Mouse (Mus musculus): ENCODE measurements at regions not wholly inside any gene's neighbourhood (a gene's known extent, or its start where the extent isn't known, plus 50 kb on each side); places are given as distances from the start of the nearest gene placed in this dataset.
A peak's percentile ranks its signal among the peaks of the same experiment; 100 is the strongest.

DNA sequence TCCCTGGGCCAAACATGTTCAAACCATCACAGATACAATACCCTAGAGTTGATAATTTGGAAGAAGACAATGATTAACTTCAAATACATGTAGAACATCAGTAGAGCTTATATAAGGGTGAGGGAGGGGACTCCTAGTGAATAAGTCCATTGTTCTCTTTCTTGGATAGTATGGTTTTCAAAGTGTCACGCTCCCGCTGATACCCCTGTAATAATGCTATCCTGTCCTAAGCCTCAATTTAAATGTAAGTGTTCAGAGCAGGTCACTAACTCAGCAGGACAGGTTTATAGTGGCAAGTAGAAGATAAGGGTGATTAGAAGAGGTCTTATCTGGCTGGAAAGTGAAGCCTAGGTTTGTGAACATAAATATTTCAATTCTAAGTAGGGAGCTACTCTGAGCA lies 540.4 kb upstream of the Id4 start:
- no peak for DNase-seq (ENCODE audit: low spot score)

DNA sequence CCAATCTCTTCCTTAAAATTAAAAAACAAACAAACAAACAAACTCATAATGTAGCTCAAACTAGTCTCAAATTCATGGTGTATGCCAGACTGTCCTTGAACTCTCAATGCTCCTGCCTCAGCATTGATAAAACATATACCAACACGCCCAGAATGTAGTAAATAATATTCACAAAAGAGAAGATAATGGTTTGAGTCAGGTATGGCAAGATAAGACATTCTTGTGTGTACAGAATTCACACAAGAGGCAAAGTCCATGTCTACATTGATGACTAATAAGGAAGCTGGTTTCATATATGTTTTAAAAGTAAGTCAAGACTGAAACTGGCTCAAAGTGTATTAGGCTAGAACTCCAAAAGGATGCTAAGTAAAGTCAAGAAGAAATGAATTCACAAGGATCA lies 526.6 kb upstream of the Id4 start:
- no peak for DNase-seq (ENCODE audit: low spot score)

DNA sequence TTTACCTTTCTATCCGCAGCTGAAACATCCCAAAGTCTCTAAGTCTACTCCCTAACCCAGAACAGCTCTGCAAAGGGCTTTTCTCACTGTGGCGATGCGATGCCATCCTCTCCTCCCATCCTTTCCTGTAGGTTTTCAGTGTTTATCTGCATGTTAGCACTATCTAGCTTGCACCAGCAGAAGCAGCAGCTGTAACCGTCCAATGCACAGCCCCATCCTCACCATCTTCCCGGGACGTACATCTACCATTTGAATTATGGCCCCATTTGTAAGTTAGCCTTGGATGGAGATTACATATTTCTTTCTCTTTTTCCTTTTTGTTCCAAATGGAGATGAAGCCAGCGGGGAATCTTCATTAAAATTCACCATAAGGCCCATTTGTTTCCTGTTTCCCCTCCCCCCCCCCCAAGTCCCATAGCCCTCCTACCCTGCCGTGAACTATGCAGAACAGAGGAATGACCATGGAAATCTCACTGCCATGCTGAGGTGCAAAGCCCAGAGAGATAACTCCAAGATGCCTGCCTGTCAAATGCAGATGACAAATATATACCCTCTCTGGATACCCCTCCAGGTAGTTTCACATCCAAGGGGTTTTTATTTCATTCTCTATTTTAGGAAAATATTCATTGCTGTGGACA lies 525.5 kb upstream of the Id4 start:
- DNase-seq (ENCODE audit: low spot score): no peak

DNA sequence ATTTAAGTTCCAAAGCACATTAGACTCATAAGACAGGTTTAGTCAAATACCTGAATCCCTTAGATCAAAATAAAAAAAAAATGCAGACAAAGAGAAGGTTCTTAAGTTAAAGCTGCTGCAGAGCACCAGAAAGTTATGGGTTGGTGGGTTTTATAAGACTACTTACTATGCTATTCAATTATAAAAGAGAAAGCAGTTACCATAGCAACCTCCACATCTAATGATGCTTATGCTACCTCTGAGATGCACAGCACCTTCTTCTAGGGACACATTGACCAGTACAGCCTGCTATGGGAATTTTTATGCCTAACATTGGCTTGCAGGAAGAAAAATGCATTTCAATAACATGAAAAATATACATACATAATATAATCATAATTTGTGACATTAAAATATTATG lies 512.1 kb upstream of the Id4 start:
- no peak for DNase-seq (ENCODE audit: low spot score)

DNA sequence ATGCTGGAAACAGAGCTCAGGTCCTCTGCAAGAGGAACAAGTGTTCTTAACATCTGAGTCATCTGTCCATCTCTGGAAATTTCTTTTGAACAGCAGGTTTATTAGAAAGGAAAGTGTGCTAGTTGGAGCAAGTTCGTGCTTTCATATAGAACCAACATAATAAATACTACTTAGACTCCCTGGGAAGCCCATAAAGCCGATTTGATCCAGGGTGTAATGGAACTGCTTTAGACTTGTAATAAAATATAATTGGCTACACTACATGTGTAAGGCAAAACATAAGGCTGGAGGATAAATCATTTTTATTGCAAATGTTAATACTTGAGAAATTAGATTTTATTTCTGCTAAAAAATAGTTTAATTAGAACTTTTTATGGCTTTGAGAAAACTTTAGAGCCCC lies 510.0 kb upstream of the Id4 start:
- no peak for DNase-seq (ENCODE audit: low spot score)

DNA sequence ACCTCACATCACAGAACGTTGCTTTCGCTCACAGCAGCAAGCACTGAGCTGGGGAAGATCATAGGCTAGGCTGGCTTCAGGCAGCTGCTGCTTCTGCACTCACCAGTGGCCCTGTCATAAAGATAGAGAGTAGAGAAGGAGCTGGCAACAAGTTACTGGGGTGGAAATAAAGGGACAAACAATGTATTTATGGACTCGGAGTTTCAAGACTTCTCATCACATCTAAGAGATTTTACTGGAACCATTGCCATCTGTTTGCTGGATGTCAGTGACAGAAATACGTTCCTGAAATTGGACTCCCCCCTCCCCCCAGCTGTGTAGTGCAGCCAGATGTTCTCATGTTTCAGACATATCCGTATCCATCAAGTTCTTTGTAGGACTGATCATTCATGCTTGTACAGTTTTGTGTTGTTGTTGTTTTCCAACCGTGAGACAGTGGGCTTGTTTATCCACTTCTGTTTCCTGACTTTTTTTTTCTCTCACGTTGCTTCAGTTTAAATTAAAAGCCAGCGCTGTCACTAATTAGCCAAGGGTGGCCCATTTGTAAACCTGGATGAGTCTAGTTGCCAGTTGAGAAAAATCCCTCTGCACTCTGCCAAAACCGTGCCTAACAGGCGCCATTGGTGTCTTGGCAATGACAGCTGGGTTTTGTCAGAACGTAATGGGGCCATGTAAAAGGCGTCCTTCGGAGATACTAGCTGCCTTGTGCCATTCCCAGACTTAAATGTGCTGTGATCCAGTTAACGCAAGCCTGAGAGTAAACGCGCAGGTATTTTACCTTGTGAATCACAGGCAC lies 496.0 kb upstream of the Id4 start:
- no peak for DNase-seq (ENCODE audit: low spot score)

DNA sequence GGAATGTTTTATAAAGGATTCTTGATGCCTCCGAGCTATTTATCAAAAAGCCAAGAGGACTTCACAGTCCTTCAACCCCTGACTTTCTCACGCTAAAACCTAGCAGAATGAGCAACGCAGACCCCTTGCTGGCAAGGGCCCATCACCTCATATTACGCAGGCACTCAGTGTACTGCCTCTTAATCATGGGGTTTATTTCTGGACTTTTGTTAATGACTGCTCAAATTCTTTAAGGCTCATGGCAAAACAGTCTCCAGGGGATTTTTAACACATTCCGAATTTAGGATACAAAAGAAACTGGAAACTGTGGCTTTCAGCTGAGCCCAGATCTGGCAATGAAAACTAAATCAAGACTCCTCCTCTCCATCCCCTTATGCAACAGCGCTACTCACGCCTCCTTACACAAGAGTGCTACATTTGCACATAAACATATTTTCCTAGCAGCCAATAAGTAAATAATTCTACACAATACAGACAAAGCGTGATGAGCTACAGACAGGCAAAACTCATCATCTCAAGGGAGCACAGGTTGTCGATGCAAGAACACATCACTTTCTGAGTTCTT lies 492.0 kb upstream of the Id4 start:
- no peak for DNase-seq (ENCODE audit: low spot score)

DNA sequence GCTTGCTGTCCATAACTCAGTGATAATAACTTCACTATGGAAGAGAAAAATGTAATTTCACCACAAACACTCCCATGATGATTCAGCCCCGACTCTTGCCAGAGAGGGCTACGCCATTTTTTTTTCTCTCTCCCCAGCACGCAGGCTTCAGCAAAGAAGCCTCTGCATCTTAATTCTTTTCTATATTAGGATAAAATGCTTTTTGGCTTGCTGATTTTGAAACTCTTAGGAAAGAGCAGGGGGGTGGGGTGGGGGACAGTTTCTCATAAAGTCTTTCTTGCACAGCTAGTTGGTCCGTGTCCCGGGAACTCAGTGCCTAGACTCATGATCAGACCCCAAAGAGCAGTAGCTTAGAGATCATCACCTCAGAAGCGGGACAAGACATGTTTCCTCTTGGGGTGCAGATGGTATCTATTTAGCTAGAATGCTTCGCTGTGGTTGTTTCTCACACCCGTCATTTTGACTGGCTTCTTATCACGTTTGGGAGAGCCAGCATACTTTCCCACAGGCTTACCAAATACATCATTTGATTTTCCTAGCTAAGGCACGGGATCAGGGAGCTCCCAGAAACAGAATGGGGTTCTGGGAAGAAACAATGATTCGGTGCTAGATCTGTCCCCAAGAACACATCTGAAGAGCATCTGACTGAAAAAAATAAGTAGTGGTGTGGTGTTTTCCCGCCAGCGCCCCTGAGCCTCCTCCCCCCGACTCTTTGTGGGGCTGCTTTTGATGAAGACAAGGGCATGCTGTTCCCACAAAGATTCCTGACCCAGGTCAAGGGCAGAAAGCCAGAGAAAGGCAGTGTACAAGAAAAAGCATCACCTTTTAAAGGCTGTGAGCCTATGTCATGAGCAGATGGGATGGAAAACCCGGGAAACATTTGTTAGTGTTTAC lies 483.6 kb upstream of the Id4 start:
- DNase-seq (ENCODE audit: low spot score): peak; percentile 5

DNA sequence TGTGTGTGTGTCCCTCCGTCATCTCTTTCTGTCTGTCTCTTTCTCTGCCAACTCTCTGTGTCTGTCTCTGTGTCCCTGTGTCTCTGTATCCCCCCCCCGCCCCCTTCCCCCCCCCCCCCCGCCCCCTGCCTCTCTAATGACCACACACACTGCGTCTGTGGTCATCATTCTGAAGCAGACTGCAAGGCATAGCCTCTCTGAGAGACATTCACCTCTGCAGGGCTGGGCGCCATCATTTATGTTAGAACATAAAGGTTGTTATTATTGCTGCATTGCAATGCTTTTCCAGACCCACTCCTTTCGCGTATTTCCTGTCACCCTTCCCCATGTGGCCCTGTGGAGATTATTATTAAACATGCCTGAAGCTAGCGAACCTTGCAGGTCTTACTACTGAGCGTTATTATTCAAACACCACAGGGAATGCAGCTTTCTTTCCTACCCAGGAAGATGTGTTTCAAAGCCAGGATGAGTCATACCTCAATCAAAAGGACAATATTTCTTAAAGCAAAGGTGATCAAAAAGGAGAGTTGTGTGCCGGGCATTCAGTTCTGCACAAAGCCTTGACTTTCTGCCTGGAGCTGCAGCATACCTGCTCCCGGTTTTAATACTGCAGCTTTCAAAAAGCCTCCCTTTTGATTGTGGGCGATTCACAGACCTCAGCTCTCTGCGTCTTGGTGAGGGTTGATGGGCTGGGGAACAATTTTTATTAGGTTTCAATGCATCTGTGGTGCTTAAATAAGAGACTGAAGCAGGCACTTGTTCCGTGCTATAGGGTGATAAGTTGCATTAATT lies 482.6 kb upstream of the Id4 start:
- no peak for DNase-seq (ENCODE audit: low spot score)

DNA sequence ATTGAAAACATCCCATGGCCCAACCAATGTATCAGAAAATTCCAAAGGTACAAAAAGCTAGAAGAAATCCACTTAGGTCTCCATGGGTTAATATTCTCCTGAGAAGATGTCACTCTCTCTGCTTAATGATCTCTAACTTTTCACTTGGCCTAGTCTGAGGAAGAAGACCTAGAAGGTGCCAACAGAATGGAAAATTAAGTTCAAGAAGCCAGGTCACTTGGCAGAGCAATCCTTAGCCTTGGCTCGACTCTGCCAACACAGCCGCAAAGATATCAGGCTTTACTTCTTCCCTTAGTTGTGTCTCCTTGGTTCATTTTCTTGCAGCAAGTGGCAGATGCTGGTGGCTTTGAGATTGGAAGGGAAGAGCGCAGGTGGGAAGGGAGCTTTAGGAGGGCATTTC lies 476.6 kb upstream of the Id4 start:
- DNase-seq (ENCODE audit: low spot score): no peak

DNA sequence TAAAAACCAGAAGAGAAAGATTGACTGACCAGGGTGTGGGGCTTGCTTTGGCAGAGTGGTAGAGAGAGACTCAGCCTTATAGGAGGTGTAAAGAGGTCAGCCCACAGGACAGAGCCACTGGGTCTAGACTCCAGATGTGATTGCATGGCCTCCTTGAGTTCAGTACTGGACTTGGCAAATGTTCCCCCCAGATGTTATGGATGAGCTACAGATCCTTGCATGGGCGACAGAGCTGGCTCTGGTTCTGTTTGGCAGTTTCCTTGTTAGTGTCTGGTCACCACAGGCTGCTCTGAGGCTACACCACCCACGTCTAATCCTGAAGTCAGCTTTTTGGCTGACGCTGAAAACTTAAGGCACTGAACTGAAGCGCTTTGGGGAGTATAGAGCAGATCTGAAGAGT lies 463.2 kb upstream of the Id4 start:
- DNase-seq (ENCODE audit: low spot score): peak; percentile 5

DNA sequence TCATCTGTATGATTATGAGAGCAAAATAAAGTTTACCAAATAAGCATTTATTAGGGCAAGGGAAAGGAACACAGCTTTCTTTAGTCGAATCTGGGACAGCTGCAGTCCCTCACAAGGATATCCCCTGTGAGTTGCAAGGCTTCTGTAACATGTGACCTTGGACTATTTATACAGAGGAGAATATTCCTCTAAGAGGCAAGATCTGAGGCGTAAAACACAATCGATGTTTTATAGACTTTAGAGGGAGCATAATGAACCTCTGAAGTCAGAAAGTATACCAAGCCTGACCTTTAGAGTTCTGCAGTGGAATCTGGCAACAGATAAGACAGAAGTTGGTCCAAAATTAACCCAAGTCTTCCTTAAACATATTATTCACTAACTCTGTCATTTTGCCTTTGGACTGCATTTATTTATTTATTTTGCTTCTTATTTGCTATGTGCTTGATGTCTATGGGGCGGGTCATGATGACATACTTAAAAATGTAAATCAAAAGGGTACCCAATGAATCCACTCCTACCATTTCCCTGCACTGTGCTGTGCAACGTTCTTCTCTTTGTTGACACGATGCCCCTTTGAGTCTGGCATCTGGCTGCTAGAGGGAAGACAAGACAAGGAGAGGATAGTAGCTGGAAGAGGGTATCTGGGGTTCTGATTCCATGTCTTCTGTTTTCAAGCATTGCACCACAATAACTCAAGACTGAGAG lies 449.2 kb upstream of the Id4 start:
- DNase-seq (ENCODE audit: low spot score): no peak

DNA sequence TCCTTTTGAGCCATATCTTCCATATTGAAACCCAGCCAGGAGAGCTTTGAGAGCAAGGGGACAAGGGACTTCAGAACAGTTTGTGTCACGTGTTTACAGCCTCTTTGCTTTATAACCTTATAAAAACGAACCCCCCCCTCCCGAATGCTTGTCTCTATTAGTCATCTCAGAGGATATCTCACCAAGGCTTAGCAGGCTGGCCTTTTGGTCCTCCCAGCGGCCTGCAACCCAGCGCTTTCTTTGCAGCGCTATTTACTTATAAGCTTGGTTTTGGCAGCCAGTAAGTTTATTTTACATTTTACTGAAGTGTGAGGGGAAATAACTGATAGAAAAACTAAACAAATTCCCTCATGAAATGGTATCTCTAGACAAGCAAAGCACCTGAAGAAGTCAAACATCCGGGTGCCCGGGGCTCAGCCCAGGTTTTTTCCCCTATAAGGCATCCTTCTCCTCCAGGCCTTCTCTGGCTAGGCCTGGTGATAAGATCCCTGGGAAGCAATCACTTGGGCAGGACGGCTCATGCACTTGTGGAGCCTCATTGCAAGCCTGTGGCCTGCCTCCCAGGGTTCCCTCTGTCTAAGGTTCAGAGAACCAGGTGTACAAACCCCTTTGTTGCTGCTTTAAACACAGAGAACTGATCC lies 442.0 kb upstream of the Id4 start:
- no peak for DNase-seq (ENCODE audit: low spot score)

DNA sequence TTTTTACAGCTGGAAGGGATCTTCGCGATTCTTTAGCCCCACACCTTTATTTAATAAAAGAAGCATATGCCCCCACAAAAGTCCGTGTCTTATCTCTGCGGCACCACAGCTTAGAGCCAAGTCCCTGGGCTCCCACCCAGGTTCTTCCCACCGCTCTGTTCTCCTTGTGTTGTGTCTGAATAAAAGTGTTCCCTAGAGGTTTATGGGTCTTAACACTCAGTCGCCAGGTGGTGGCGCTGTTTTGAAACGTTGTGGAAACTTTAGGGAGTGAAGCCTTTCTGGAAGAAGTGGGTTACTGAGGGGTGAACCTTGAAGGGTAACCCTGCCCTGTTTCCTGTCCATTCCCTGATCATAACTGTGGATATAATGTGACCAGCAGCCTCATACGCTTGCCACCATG lies 424.5 kb upstream of the Id4 start:
- peak; percentile 13 for DNase-seq (ENCODE audit: low spot score)

DNA sequence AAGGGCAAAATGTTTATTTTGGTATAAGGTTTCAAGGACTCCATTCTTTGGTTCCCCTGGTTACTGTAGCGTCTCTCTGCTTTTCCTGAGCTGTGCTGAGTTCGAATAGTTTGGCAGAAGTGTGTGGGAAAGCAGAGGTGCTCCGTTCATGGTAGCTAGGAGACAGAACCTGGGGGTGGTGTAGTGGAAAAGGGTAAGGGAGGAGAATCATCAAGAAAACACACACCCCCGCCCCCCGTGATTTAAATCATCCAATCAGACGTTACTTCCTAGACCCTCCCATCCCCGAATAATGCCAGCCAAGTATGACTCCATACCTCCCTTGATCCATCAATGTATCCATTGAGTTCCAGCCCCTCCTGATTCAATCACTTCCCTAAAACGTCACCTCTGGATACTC lies 418.6 kb upstream of the Id4 start:
- no peak for DNase-seq (ENCODE audit: low spot score)

DNA sequence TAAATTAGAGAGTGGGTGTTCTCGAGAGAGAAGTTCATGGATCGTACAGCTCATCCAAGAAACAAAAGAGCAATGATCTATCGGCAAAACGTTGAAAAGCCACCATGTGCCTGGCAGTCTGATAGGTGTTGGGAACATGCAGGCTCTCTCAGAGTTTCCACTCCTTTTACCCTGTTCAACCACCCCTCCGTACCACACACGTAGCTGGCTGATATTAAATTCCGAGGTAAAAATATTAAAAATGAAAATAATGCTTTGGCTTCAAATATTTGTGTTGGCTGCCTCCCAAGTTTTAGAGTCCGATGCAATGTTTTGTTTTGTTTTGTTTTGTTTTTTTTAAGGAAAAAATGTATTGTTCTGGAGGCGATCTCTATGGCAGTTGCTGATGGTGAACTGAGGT lies 418.0 kb upstream of the Id4 start:
- DNase-seq (ENCODE audit: low spot score): no peak

DNA sequence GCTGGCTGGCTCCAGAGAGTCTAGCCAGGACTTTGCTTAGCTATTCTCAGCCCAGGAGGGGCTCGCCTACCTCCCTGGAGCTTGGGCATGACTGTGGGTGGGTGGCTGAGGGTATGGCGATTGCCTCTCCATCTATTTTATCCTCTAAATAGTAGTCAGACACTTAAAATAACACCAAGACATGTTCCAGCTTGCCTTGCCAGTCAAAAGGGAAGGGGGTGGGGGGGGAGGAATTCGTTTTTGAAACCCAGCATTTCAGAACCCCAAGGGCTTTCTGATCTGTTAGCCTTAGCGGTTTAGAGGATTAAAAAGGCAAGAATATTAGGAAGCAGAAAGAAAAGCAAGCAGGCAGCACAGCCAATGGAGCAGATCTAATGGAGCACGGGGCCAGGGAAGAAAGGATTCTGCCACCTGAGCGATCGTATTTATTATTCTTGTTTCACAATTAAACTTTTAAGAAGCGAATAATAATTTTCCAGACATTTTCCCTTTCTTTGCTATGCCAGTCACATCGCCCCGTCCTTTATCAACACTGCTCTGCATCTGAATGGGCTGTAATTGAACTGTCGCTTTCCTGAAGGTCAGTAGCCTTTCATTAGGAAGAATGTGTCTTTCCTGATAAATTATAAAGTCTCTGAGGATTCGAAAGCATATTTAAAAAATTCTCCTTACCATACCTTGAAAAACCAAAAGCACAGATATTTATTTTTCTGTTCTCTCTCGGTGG lies 417.3 kb upstream of the Id4 start:
- no peak for DNase-seq (ENCODE audit: low spot score)

DNA sequence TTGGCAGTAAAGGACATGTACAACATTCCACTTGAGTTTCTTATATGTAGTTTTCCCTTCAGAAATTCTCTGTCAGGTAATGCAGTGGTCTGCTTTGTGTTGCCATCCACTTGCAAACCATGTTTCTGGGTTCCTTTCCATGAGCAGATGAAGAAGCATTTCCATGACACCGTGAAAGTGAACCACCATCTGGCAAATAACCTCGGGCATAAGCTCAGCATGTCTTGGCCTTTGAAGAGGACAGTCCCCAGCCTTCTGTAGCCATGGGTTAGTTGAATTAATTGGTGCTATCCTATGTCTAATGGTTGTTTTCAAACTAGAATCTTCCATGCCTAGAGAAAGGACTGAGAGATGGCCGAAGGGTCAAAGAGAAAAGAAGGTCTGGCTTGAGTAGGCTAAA lies 414.3 kb upstream of the Id4 start:
- no peak for DNase-seq (ENCODE audit: low spot score)

DNA sequence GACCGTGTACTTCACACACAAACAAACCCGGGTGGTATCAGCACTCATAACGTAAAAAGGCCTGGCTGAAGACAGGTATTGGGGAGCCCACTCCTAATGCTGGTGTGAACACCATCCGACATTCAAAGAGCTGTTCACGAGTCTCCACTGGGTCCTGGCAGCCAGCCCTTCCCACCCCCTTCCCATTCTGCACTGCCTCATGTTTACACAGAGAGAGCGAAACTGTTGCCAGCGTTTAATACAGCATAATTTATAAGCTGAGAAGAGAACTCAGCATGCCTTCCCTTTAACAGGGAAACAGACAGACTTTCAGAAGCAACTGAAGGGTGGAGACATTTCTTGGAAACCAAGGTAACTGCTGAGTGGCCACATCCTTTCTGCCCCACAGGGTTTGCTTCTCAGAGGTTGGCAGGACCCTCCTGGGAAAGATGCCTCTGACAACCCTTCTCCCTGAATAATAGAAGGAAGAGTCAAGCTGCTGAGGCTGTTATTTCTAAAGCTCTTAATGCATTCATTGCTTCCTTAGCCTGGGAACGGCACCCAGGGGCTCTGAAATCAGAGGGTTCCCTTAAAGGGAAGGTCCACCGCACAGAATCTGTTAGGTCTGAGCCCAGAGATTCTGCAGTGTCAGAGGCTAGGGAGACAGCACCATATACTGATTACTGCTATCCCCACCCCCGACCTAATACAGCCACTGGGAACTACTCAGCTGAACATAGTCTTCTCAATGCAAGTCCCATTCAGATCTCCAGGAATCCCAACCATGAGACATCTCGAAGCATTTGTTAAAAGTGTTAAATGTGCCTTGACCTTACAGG lies 412.4 kb upstream of the Id4 start:
- DNase-seq (ENCODE audit: low spot score): no peak

All from gastrocnemius, adult 18-20 months (tissue).